Mouse (Mus musculus): Measurements from ENCODE around the gene Il13.

Il13 gene

DNA sequence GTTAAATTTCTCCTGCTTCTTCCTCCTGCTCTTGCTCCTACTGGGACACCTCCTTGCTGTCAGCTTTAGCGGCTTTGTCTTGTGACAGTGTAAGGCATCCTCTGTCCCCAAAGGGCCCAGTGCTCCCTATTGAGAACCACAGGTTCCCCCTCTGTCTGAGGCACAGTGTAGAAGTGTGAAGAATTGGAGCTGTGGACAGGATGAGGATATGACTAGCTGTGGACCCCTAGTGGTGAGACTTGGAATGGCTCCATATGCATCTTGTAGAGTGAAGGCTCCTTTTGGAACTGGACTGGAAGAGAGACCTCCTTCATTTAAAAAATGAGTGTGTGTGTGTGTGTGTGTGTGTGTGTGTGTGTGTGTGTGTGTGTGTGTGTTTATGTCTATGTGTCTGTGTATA, 6.6 kb downstream of the Il13 start:
- DNase-seq: peak; percentile 79

DNA sequence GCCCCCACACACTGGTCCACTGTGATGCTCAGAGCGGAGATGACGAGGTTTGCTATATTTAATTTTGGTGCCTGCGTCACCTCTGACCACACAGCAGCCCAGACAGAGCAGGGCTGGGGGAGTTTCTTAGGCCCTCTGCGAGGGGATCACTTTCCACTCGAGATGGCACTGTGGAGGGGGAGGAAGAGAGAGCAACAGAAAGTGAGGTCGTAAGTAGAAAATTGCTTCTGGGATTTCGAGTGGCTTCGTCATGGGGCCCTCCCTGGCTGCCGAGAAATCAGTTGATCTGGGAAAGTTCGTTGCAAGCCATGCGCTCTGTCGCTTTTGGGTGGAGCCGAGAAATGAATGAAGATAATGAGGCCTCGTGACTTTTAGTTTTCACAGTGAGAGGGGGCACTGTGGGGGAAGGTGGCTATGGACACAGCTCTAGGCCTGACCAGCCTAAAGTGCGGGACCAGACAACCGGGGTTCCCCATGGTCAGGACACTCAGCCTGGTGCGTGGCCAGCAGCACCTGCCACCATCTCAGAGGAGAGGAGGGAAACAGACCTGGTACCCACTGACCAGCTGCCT, 7.6 kb downstream of the Il13 start:
- no peak for DNase-seq

GRCm38 (mm10) chr11:53624124-53624523, 10.4 kb downstream of the Il13 start:
- no peak for DNase-seq

GRCm38 (mm10) chr11:53623573-53623972, 10.9 kb downstream of the Il13 start:
- DNase-seq: no peak

DNA sequence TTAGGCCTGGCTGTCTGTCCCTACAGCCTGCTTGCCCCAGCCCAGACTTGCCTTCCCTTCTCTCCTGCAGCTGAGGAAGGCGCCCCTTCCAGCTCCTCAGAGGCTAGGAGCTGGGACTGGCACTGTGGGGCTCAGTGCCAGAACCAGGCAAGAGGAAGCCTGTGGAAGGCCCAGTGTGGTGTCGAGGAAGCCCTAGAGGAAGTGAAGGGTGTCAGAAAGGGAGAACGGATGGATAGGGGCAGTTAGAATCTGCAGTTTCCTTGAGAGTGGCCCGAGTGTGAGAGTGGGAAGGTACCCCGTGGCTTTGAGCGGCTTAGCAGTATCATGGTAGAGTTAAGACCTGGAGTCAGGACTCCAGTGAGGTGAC, 12.1 kb downstream of the Il13 start:
- DNase-seq: no peak

- no peak for DNase-seq
Observed at GRCm38 (mm10) chr11:53621582-53622439, 12.7 kb downstream of the Il13 start.

DNA sequence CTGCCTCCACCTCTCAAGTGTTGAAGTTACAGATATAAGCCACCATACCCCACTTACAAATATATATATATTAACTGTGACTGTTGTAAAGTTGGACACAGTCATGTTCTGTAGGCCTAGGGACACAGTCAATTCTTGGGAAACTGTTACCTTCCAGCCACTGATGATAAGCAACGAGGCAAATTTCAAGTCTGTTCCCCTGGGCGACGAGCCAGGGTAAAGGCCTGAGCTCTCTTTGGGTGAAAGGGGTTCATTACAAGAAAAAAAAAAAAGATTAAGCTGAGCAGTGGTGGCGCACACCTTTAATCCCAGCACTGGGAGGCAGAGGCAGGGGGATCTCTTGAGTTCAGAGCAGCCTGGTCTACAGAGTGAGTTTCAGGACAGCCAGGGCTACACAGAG, 14.4 kb downstream of the Il13 start:
- DNase-seq: no peak

DNA sequence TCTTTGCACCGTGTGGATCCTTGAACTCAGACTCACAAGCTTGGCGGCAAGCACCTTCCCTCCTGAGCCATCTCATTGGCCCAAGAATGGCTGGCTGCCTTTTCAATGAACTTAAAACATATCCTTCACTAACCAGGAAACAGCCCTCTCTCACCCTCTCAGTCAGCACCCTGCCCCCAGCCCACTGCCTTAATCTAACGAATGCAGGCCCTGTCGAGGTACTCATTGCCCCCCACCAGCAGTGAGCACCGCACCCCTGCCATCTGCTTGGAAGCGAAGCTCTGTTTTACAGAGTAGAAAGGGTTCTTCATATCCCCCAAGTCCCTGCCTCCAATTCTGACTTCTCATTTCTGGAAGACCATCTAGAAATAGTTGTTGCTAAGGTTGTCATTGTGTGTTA, 15.1 kb downstream of the Il13 start:
- DNase-seq: no peak

- DNase-seq: no peak
Observed at GRCm38 (mm10) chr11:53618619-53619198, 15.8 kb downstream of the Il13 start, which contains the start of gene Il4. Gene Il4, minus strand, starts transcription at chr11:53618669.

DNA sequence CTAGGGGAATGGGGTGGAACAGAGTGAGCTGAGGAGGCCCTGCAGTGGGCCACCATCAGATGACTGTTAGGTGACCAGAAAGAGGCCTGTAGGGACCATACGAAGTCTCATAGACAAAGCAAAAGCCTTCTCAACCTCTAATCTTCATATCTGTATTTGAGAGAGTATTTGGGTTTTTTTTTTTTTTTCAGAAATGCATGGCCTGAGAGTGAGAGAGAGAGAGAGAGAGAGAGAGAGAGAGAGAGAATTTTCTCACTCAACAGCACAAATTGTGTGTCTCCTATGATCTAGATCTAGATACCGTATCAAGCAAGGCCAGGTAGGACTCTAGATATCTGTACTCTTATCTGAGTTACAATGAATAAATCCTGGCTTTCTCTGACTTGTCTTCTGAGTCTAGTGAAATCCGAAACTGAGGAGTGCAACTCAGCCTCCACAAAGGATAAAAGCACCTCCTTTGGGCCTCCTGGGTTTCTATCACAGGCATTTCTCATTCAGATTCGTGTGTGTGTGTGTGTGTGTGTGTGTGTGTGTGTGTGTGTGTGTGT, 16.9 kb downstream of the Il13 start:
- DNase-seq: no peak

- DNase-seq: no peak
Observed at GRCm38 (mm10) chr11:53616748-53617558, 17.5 kb downstream of the Il13 start.

GRCm38 (mm10) chr11:53615575-53615974, 18.9 kb downstream of the Il13 start:
- no peak for DNase-seq

- DNase-seq: no peak
Observed at GRCm38 (mm10) chr11:53615172-53615571, 19.3 kb downstream of the Il13 start.

GRCm38 (mm10) chr11:53609672-53610071, 24.8 kb downstream of the Il13 start:
- no peak for DNase-seq

DNA sequence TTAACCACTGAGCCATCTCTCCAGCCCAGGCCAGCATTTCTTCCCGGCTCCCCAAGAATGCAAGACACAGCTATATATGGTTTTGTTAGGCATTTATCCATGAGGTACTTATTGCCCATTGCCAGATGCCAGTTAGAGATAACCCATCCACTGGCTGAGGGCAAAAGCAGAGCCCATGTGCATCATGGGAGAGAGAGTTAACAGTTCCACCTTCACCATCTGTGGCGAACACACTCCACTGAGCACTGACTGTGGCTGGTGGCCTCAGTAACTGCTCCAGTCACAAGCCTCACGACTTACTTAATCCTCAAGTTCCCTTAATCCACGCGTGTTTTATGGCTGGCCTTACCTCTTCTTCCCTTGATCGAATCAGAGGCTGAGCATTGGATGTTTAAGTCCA, 25.3 kb downstream of the Il13 start:
- no peak for DNase-seq

GRCm38 (mm10) chr11:53605609-53606008, 28.9 kb downstream of the Il13 start:
- DNase-seq: no peak

DNA sequence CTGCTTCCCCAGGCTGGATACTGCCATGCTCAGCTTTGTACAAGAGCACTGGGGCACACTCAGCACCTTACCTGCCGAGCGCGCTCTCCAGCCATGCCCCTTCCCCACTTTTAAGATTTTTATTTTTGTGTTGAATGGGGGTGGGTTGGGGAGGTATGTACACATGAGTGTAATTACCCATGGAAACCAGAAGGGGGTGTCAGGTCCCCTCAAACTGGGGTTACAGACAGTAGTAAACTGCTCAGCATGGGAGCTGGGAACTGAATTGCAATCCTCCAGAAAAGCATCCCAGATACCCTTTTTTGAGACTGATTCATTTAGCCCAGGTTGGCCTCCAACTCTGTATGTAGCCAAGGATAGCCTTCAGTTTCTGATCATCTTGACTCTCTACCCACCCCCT, 29.5 kb downstream of the Il13 start:
- DNase-seq: no peak

DNA sequence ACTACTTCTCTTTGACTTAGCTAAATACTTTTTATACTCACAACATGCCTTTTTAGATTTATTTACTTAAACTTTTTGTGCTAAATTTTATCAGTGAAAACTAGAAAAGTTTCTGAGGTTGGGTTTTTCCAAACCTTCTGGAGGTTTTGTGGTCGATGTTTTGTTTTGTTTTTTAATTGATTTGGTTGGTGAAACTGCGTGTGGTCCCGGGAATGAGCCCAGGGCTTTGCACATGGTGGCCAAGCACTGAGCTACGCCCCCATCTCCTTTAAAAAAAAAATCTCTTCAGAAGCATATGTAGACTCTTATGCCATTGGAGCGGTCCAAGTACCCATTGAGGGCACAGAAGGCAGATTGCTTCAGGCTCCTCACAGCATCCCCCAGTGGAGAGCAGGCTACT, 43.4 kb downstream of the Il13 start:
- DNase-seq: no peak

DNA sequence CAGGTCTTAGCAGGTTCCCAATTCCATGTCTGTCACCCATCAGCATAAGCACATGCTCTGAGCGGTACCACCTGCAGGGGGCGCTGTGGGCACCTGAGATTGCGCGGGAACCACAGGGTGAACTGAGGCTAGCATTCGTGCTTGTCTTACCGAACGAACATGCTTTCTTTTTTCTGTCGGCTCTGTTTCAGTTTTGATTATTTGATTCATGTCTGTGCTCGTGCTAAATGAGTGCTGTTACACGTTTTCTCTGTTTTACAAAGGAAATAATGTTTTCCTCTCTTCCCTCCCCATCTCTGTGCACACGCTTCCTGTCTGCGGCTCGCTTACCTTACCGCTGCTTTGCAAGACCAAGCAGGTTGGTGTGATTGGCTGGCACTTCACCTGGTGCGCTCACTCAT, 44.1 kb downstream of the Il13 start:
- peak; percentile 67 for DNase-seq

DNA sequence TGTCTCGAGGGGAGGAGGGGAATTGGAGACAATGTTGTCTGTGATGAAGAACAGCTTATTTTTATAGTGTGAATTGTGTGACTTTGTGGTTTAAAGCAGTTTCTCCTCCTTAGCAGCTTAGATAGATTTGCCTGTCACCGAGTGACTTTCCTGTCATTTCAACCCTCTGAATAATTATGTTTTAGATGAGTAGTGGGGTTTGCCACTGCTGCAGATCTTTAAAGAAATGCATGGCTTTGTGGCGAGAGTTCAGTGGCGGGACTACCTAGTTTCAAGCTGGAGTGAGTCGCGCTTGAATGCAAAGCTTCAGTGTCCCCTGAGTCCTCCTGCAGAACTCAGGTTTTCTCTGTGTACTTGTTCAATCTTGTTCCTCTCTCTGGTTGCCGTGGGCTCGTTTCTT, 46.2 kb downstream of the Il13 start:
- no peak for DNase-seq

DNA sequence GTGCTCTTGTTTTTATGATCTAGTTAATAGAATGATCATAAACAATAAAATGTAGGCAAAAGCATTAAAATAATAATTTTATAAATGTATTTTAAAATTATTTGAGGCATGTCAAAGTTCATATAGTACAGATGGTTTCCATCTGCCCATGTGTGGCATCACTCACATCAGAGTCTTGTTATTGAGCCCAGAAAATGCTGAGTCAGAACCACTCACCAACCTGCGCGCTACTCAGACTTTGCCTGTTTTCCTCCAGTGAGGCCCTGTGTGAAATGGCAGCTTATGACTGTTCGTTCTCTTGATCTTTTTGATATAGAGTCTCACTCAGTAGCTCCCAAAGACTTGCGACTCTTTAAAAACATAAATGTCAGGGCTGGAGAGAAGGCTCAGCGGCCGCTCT, 49.0 kb downstream of the Il13 start:
- no peak for DNase-seq

GRCm38 (mm10) chr11:53584849-53585248, 49.7 kb downstream of the Il13 start:
- DNase-seq: no peak

- DNase-seq: no peak
Observed at GRCm38 (mm10) chr11:53583151-53583550, 51.4 kb downstream of the Il13 start.

Data from right cerebral cortex, postnatal 4 days (tissue).